Mouse (Mus musculus) 3T3-L1 (cell line): Measurements from ENCODE around the gene Rasgef1b.

Experiments used
- DNase-seq: peaks from one replicate; pipeline ENCODE4 v3.0.0-alpha.2; 2015; ENCODE audit warnings: low read depth, low spot score

Gene Rasgef1b

GRCm38 (mm10) chr5:99459007-99459406, 269.9 kb downstream of the Rasgef1b start:
- no peak for DNase-seq

GRCm38 (mm10) chr5:99457291-99457690, 271.6 kb downstream of the Rasgef1b start:
- no peak for DNase-seq

- no peak for DNase-seq
These were observed 276.9 kb downstream of the Rasgef1b start for GRCm38 (mm10) chr5:99451939-99452338.

GRCm38 (mm10) chr5:99451416-99451815, 277.4 kb downstream of the Rasgef1b start:
- no peak for DNase-seq

GRCm38 (mm10) chr5:99450994-99451393, 277.9 kb downstream of the Rasgef1b start:
- DNase-seq, result no peak

GRCm38 (mm10) chr5:99450463-99450862, 278.4 kb downstream of the Rasgef1b start:
- DNase-seq, result no peak

- no peak for DNase-seq
These were observed 281.4 kb downstream of the Rasgef1b start for GRCm38 (mm10) chr5:99447481-99447880.

- DNase-seq, result no peak
These were observed 283.6 kb downstream of the Rasgef1b start for GRCm38 (mm10) chr5:99445242-99445641.

GRCm38 (mm10) chr5:99444777-99445176, 284.1 kb downstream of the Rasgef1b start:
- DNase-seq, result no peak

- no peak for DNase-seq
These were observed 288.8 kb downstream of the Rasgef1b start for GRCm38 (mm10) chr5:99440109-99440508.

- DNase-seq, result no peak
These were observed 290.3 kb downstream of the Rasgef1b start for GRCm38 (mm10) chr5:99438526-99438925.

GRCm38 (mm10) chr5:99434226-99434625, 294.6 kb downstream of the Rasgef1b start:
- DNase-seq, result no peak

GRCm38 (mm10) chr5:99432471-99432870, 296.4 kb downstream of the Rasgef1b start:
- peak; percentile 42 for DNase-seq

GRCm38 (mm10) chr5:99429273-99429672, 299.6 kb downstream of the Rasgef1b start:
- DNase-seq, result no peak

GRCm38 (mm10) chr5:99428648-99429047, 300.2 kb downstream of the Rasgef1b start:
- no peak for DNase-seq

GRCm38 (mm10) chr5:99423271-99423670, 305.6 kb downstream of the Rasgef1b start:
- no peak for DNase-seq

- DNase-seq, result no peak
These were observed 306.0 kb downstream of the Rasgef1b start for GRCm38 (mm10) chr5:99422856-99423255.

- no peak for DNase-seq
These were observed 306.8 kb downstream of the Rasgef1b start for GRCm38 (mm10) chr5:99422092-99422491.

GRCm38 (mm10) chr5:99419872-99420271, 309.0 kb downstream of the Rasgef1b start:
- no peak for DNase-seq

GRCm38 (mm10) chr5:99416902-99417301, 312.0 kb downstream of the Rasgef1b start:
- DNase-seq, result no peak

GRCm38 (mm10) chr5:99415676-99416075, 313.2 kb downstream of the Rasgef1b start:
- no peak for DNase-seq

- no peak for DNase-seq
These were observed 313.8 kb downstream of the Rasgef1b start for GRCm38 (mm10) chr5:99415049-99415448.

- no peak for DNase-seq
These were observed 314.6 kb downstream of the Rasgef1b start for GRCm38 (mm10) chr5:99414293-99414692.

- no peak for DNase-seq
These were observed 315.0 kb downstream of the Rasgef1b start for GRCm38 (mm10) chr5:99413851-99414250.
